Mouse (Mus musculus): Measurements from ENCODE around the gene Emilin3. TPM values are rescaled to one million over a fixed set of nuclear protein-coding genes. Genes with fewer than 3 reads are reported as not detected.
A peak's percentile ranks its signal among the peaks of the same experiment; 100 is the strongest.

The Emilin3 gene
- total RNA-seq, 1 experiment from 2014 or later: 0.15 TPM

GRCm38 (mm10) chr2:160916714-160917113 lies 4.6 kb upstream of the Emilin3 start:
- DNase-seq: no peak

GRCm38 (mm10) chr2:160915821-160916610 lies 3.9 kb upstream of the Emilin3 start:
- no peak for DNase-seq

- DNase-seq: no peak
Measured at GRCm38 (mm10) chr2:160914656-160915055, 2.5 kb upstream of the Emilin3 start.

- peak; percentile 40 for DNase-seq
Measured at GRCm38 (mm10) chr2:160911558-160912201, 448 bp downstream of the Emilin3 start.

- DNase-seq: no peak
Measured at GRCm38 (mm10) chr2:160910633-160911032, 1.5 kb downstream of the Emilin3 start.

GRCm38 (mm10) chr2:160908607-160909006 lies 3.5 kb downstream of the Emilin3 start:
- DNase-seq: peak; percentile 53

- DNase-seq: no peak
Measured at GRCm38 (mm10) chr2:160906101-160906500, 6.0 kb downstream of the Emilin3 start.

- no peak for DNase-seq
Measured at GRCm38 (mm10) chr2:160905301-160905700, 6.8 kb downstream of the Emilin3 start.

- DNase-seq: no peak
Measured at GRCm38 (mm10) chr2:160901656-160902412, 10.3 kb downstream of the Emilin3 start.

- DNase-seq: peak; percentile 52
Measured at GRCm38 (mm10) chr2:160891697-160892096, 20.4 kb downstream of the Emilin3 start.

- no peak for DNase-seq
Measured at GRCm38 (mm10) chr2:160891045-160891444, 21.1 kb downstream of the Emilin3 start.

- DNase-seq: peak; percentile 53
Measured at GRCm38 (mm10) chr2:160887859-160888258, 24.3 kb downstream of the Emilin3 start.

GRCm38 (mm10) chr2:160887284-160887683 lies 24.8 kb downstream of the Emilin3 start:
- DNase-seq: peak; percentile 87

GRCm38 (mm10) chr2:160886221-160886620 lies 25.9 kb downstream of the Emilin3 start:
- no peak for DNase-seq

GRCm38 (mm10) chr2:160884830-160885229 lies 27.3 kb downstream of the Emilin3 start:
- peak; percentile 74 for DNase-seq

- DNase-seq: peak; percentile 61
Measured at GRCm38 (mm10) chr2:160883912-160884311, 28.2 kb downstream of the Emilin3 start.

GRCm38 (mm10) chr2:160882436-160882835 lies 29.7 kb downstream of the Emilin3 start:
- DNase-seq: peak; percentile 77

- peak; percentile 42 for DNase-seq
Measured at GRCm38 (mm10) chr2:160881462-160882101, 30.5 kb downstream of the Emilin3 start.

GRCm38 (mm10) chr2:160880453-160881195 lies 31.5 kb downstream of the Emilin3 start, which contains the start of gene Lpin3:
Lpin3 (plus strand) TSS chr2:160880670.
- peak; percentile 83 for DNase-seq

- no peak for DNase-seq
Measured at GRCm38 (mm10) chr2:160876115-160876514, 36.0 kb downstream of the Emilin3 start.

GRCm38 (mm10) chr2:160874231-160874877 lies 37.8 kb downstream of the Emilin3 start:
- DNase-seq: no peak
